Mouse (Mus musculus) megakaryocyte, embryonic 14.5 days (primary cell): ENCODE measurements at regions not wholly inside any gene's neighbourhood (a gene's known extent, or its start where the extent isn't known, plus 50 kb on each side); places are given as distances from the start of the nearest gene placed in this dataset.

Experiments
- H3K27me3 ChIP-seq: replicated peaks from 2 replicates; pipeline ENCODE3; 2012; ENCODE audit warnings: inconsistent platforms
- H3K36me3 ChIP-seq: replicated peaks from 2 replicates; pipeline ENCODE3; 2012; ENCODE audit warnings: low read length, inconsistent platforms, mixed read lengths
- H3K4me1 ChIP-seq: 2 replicates; pipeline ENCODE4 v1.6.1; 2012; ENCODE audit warnings: inconsistent platforms
- H3K4me3 ChIP-seq: replicated peaks from 2 replicates; pipeline ENCODE3; 2012; ENCODE audit warnings: moderate library complexity, mild to moderate bottlenecking, inconsistent platforms
- H3K9me3 ChIP-seq: 2 replicates; pipeline ENCODE4 v1.6.1; 2012; ENCODE audit warnings: inconsistent platforms
- FLI1 ChIP-seq: IDR thresholded peaks from 2 replicates; pipeline ENCODE4 v1.6.1; 2012; ENCODE audit warnings: low read length, inconsistent platforms, mixed read lengths
- GATA1 ChIP-seq: IDR thresholded peaks from 3 replicates; pipeline ENCODE4 v1.6.1; 2012; ENCODE audit warnings: mixed read lengths, low read length, inconsistent platforms, borderline replicate concordance

GRCm38 (mm10) chr8:64318524-64319219 lies 112.6 kb upstream of the Tll1 start:
- no peaks in the 10 kb centered on the region for H3K4me1 ChIP-seq
- no peaks in the 10 kb centered on the region for H3K27me3 ChIP-seq
- H3K4me3 ChIP-seq: no peak overlapping the region
- H3K36me3 ChIP-seq: no peaks in the 10 kb centered on the region
- no peaks in the 10 kb centered on the region for H3K9me3 ChIP-seq
- no peak for TF ChIP-seq FLI1
- no peak for TF ChIP-seq GATA1

- Histone ChIP-seq H3K36me3 (no peaks in the 10 kb centered on the region), H3K4me3 (no peak overlapping the region), H3K9me3 (no peaks in the 10 kb centered on the region), H3K4me1 (no peaks in the 10 kb centered on the region), H3K27me3 (no peaks in the 10 kb centered on the region)
- TF ChIP-seq GATA1 (no peak), FLI1 (no peak)
Measured at GRCm38 (mm10) chr8:64317815-64318214, 111.7 kb upstream of the Tll1 start.

- Histone ChIP-seq H3K27me3 (no peaks in the 10 kb centered on the region), H3K36me3 (no peaks in the 10 kb centered on the region), H3K4me1 (no peaks in the 10 kb centered on the region), H3K9me3 (peaks cover 5% of the 10 kb centered on the region; the same call in 1 of the 2 replicates), H3K4me3 (no peak overlapping the region)
- TF ChIP-seq GATA1 (no peak), FLI1 (no peak)
Measured at GRCm38 (mm10) chr8:64307995-64308394, 101.9 kb upstream of the Tll1 start.

GRCm38 (mm10) chr8:64282806-64283205 lies 76.7 kb upstream of the Tll1 start:
- Histone ChIP-seq H3K4me1 (no peaks in the 10 kb centered on the region), H3K27me3 (no peaks in the 10 kb centered on the region), H3K4me3 (no peak overlapping the region), H3K36me3 (no peaks in the 10 kb centered on the region), H3K9me3 (0 out of 2 replicates have a peak, but pooled peaks cover 3% of the 10 kb centered on the region)
- no peak for TF ChIP-seq GATA1

GRCm38 (mm10) chr8:64281598-64281997 lies 75.5 kb upstream of the Tll1 start:
- TF ChIP-seq GATA1 (no peak), FLI1 (no peak)
- no peaks in the 10 kb centered on the region for H3K36me3 ChIP-seq
- H3K9me3 ChIP-seq: 0 out of 2 replicates have a peak, but pooled peaks cover 3% of the 10 kb centered on the region
- H3K4me1 ChIP-seq: no peaks in the 10 kb centered on the region
- H3K4me3 ChIP-seq: no peak overlapping the region
- no peaks in the 10 kb centered on the region for H3K27me3 ChIP-seq

GRCm38 (mm10) chr8:64280391-64280790 lies 74.3 kb upstream of the Tll1 start:
- H3K9me3 ChIP-seq: 0 out of 2 replicates have a peak, but pooled peaks cover 3% of the 10 kb centered on the region
- H3K27me3 ChIP-seq: no peaks in the 10 kb centered on the region
- no peaks in the 10 kb centered on the region for H3K4me1 ChIP-seq
- no peak for TF ChIP-seq GATA1
- TF ChIP-seq FLI1: no peak
- no peak overlapping the region for H3K4me3 ChIP-seq
- no peaks in the 10 kb centered on the region for H3K36me3 ChIP-seq

GRCm38 (mm10) chr8:64276058-64276457 lies 70.0 kb upstream of the Tll1 start:
- Histone ChIP-seq H3K4me3 (no peak overlapping the region), H3K9me3 (no peaks in the 10 kb centered on the region), H3K27me3 (no peaks in the 10 kb centered on the region), H3K4me1 (no peaks in the 10 kb centered on the region), H3K36me3 (no peaks in the 10 kb centered on the region)
- TF ChIP-seq GATA1 (no peak), FLI1 (no peak)

GRCm38 (mm10) chr8:64265304-64265945 lies 59.4 kb upstream of the Tll1 start:
- Histone ChIP-seq H3K9me3 (no peaks in the 10 kb centered on the region), H3K4me3 (no peak overlapping the region), H3K36me3 (no peaks in the 10 kb centered on the region), H3K4me1 (no peaks in the 10 kb centered on the region), H3K27me3 (no peaks in the 10 kb centered on the region)
- no peak for TF ChIP-seq GATA1
- no peak for TF ChIP-seq FLI1
